Mouse (Mus musculus): ENCODE results near the gene Foxo3. TPM values are rescaled to one million over a fixed set of nuclear protein-coding genes. Genes with fewer than 3 reads are reported as not detected.

Foxo3 gene
- polyA plus RNA-seq, 1 experiment from 2014 or later = 9.0 TPM

DNA sequence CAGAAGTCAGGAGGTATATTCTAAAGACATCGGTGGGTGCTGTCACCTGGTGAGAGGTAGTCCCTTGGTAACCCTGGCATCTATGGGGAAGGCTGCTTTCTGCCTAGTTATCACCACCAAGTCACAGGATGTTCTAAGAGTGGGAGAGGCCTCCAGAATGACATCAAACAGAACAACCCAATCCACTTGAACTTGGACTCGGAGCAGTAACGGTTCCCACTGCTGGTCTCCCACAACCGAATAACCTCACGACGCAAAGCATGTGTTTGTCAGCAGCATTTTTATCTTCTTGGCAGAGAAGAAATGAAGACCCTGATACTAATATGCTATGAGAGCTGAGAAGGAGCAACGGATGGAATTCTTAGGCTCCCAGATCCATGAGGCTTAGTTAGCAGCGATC lies 87.5 kb downstream of the Foxo3 start:
- TF ChIP-seq CTCF (IDR thresholded peaks at IDR 0.05; ENCODE audit: low read depth) = no peak
- H3K36me3 ChIP-seq (ENCODE audit: insufficient read depth) = peaks cover 29% of the 10 kb centered on the region; the same call in 1 of the 2 replicates
- H3K27ac ChIP-seq (ENCODE audit: low read depth) = no peak overlapping the region
- DNase-seq (no peak), ATAC-seq (ENCODE audit: insufficient read depth) (no peak)
- no peaks in the 10 kb centered on the region for H3K9me3 ChIP-seq (ENCODE audit: low read depth, low read length)
- peaks cover 7% of the 10 kb centered on the region for H3K4me1 ChIP-seq (ENCODE audit: insufficient read depth)
- no peak overlapping the region for H3K4me2 ChIP-seq
- no peaks in the 10 kb centered on the region for H3K27me3 ChIP-seq (ENCODE audit: insufficient read depth, low read length)
- WGBS = 68% methylated on average over 8 of the region's 8 CpGs
- no peak overlapping the region for H3K9ac ChIP-seq
- no peak overlapping the region for H3K4me3 ChIP-seq (ENCODE audit: low read depth, low read length)

DNA sequence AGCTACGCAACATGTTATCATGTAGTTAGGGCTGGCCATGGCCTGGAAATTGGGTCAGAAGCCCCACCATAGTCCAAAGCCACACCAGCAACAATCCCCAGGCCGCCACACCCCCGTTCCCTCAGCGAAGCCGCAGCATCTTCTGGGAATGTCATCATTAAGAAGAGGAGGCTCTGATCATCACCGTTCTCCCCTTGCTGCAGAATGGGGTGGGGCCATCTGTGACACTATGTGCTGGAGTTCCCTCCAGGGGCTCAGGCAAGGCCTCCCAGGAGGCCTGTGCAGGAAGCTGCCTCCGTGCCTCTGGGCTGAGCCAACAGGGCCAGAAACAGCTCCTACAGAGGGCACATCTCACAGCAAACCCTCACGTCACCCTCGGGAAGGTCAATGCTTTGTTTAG lies 88.5 kb downstream of the Foxo3 start:
- Histone ChIP-seq H3K27me3 (ENCODE audit: insufficient read depth, low read length) (no peaks in the 10 kb centered on the region), H3K9ac (no peak overlapping the region), H3K4me1 (ENCODE audit: insufficient read depth) (peaks cover 7% of the 10 kb centered on the region), H3K9me3 (ENCODE audit: low read depth, low read length) (no peaks in the 10 kb centered on the region), H3K4me2 (no peak overlapping the region), H3K27ac (ENCODE audit: low read depth) (no peak overlapping the region), H3K4me3 (ENCODE audit: low read depth, low read length) (no peak overlapping the region), H3K36me3 (ENCODE audit: insufficient read depth) (peaks cover 39% of the 10 kb centered on the region; the same call in 1 of the 2 replicates)
- WGBS = 55% methylated on average over 9 of the region's 9 CpGs
- DNase-seq = no peak
- ATAC-seq (ENCODE audit: insufficient read depth) = no peak
- TF ChIP-seq CTCF (IDR thresholded peaks at IDR 0.05; ENCODE audit: low read depth) = no peak

DNA sequence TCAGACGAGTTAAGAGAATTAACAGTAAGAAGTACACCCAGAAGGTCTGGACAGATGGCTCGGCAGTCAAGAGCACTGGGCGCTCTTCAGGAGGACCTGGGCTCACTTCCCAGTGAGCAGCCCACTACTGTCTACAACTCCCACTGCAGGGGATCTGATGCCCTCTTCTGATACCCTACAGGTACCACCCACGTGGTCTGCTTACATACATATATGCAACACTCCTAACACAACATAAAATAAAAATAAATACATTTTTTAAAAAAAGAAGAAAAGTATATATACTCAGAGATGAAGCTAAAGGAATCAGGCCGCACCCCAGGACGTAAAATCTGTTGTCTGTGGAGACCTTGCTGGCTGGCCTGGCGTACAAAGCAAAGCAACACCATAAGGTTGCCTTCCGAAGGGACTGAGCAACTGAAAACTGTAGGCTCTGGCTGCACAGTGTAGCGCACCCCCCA lies 89.6 kb downstream of the Foxo3 start:
- peaks cover 40% of the 10 kb centered on the region; the same call in 1 of the 2 replicates for H3K36me3 ChIP-seq (ENCODE audit: insufficient read depth)
- DNase-seq (no peak), ATAC-seq (ENCODE audit: insufficient read depth) (no peak)
- TF ChIP-seq CTCF (IDR thresholded peaks at IDR 0.05; ENCODE audit: low read depth) = no peak
- 78% methylated on average over 9 of the region's 9 CpGs for WGBS
- no peaks in the 10 kb centered on the region for H3K27me3 ChIP-seq (ENCODE audit: insufficient read depth, low read length)
- no peak overlapping the region for H3K4me3 ChIP-seq (ENCODE audit: low read depth, low read length)
- H3K9me3 ChIP-seq (ENCODE audit: low read depth, low read length) = no peaks in the 10 kb centered on the region
- no peak overlapping the region for H3K27ac ChIP-seq (ENCODE audit: low read depth)
- H3K4me1 ChIP-seq (ENCODE audit: insufficient read depth) = peaks cover 7% of the 10 kb centered on the region
- no peak overlapping the region for H3K4me2 ChIP-seq
- H3K9ac ChIP-seq = no peak overlapping the region

DNA sequence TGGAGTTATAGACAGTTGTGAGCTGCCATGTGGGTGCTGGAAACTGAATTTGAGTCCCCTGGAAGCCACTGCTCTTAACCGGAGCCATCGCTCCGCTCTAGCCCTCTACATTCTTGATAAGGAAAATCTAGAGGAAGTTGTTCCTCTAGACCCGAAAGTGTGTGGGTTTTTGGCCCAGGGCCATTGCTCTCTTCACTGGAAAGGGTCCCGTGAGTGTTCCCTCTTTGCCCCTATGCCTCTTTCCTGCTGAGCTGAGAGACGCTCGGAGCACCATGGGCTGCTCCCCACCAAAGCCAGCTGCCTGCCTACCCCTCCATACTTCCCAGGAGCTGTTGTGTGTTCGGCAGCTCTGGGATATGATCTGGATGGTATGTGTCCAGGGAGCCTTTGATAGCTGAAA lies 96.2 kb downstream of the Foxo3 start:
- TF ChIP-seq CTCF (IDR thresholded peaks at IDR 0.05; ENCODE audit: low read depth) = no peak
- H3K4me3 ChIP-seq (ENCODE audit: low read depth, low read length) = no peak overlapping the region
- 68% methylated on average over 8 of the region's 8 CpGs for WGBS

DNA sequence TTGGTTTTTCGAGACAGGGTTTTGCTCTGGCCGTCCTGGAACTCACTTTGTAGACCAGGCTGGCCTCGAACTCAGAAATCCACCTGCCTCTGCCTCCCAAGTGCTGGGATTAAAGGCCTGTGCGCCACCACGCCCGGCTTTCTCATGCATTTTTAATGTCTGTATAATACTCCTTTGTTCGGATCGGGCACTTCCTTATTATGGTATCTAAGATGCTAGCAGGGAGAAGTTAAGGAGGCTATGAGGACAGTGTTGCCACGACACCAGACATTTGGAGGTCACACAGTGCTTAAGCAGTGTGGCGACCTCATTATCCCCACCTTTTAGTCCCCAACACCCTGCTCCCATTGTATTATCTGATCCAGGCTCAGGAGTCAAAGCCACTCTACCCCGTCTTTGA lies 97.8 kb downstream of the Foxo3 start:
- Histone ChIP-seq H3K9ac (no peak overlapping the region), H3K4me2 (no peak overlapping the region), H3K27ac (ENCODE audit: low read depth) (no peak overlapping the region), H3K9me3 (ENCODE audit: low read depth, low read length) (no peaks in the 10 kb centered on the region), H3K27me3 (ENCODE audit: insufficient read depth, low read length) (no peaks in the 10 kb centered on the region), H3K4me1 (ENCODE audit: insufficient read depth) (no peaks in the 10 kb centered on the region), H3K36me3 (ENCODE audit: insufficient read depth) (peaks cover 8% of the 10 kb centered on the region; the same call in 1 of the 2 replicates), H3K4me3 (ENCODE audit: low read depth, low read length) (no peak overlapping the region)
- 94% methylated on average over 11 of the region's 11 CpGs for WGBS
- TF ChIP-seq CTCF (IDR thresholded peaks at IDR 0.05; ENCODE audit: low read depth) = no peak
- DNase-seq = no peak
- no peak for ATAC-seq (ENCODE audit: insufficient read depth)

More for the DNA sequence above, 96.2 kb downstream of the Foxo3 start:
- Histone ChIP-seq H3K4me2 (no peak overlapping the region), H3K36me3 (ENCODE audit: insufficient read depth) (peaks cover 22% of the 10 kb centered on the region; the same call in 1 of the 2 replicates), H3K9me3 (ENCODE audit: low read depth, low read length) (no peaks in the 10 kb centered on the region), H3K27me3 (ENCODE audit: insufficient read depth, low read length) (no peaks in the 10 kb centered on the region), H3K9ac (no peak overlapping the region), H3K4me1 (ENCODE audit: insufficient read depth) (no peaks in the 10 kb centered on the region), H3K27ac (ENCODE audit: low read depth) (no peak overlapping the region)
- DNase-seq (no peak), ATAC-seq (ENCODE audit: insufficient read depth) (no peak)

DNA sequence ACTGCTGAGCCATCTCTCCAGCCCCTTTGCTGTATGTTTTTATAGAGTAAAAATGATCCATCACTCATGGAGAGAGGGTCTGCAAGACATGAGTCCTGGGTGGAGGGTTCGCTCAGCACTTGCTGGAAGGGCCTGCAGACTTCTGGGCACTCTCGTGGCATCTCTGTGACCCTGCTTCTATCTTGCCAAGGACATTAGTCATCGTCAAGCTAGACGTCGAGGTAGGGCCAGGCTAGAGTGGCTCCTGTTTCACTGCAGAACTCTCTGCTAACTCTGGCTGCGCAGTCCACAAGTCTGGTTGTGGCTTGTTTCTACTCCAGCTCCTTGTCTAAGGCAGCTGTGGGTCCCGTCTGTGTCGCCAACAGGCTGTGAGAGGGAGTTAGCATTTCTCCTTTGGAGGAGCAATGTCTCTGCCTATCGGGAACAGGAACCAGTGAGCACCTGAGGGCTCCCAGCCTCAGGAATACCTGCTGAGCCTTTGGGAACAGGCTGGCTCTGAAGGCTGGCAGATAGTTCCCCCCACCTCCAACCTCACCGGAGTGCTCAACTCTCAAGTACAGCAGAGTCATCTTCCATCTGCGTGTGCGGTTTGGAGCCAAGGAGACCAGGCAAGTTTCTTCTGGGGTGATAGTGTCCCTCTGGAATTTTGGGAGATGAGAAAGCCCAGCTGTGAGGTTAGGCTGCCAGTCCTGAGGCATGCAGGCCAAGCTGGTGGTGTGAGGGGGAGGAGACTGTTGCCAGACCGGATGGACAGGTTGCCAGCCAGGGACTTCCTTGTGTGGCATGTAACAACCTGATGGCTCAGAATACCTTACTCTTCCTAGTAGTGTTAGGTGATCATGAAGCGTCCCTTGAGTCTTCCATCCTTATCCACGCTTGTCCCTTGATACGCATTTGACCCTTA lies 98.5 kb downstream of the Foxo3 start:
- Histone ChIP-seq H3K27ac (ENCODE audit: low read depth) (no peak overlapping the region), H3K36me3 (ENCODE audit: insufficient read depth) (peaks cover under 1% of the 10 kb centered on the region; the same call in 1 of the 2 replicates), H3K9me3 (ENCODE audit: low read depth, low read length) (no peaks in the 10 kb centered on the region), H3K9ac (no peak overlapping the region), H3K4me1 (ENCODE audit: insufficient read depth) (no peaks in the 10 kb centered on the region), H3K27me3 (ENCODE audit: insufficient read depth, low read length) (no peaks in the 10 kb centered on the region), H3K4me3 (ENCODE audit: low read depth, low read length) (no peak overlapping the region), H3K4me2 (no peak overlapping the region)
- ATAC-seq (ENCODE audit: insufficient read depth) = no peak
- peak; percentile 34 for DNase-seq
- WGBS = 61% methylated on average over 16 of the region's 16 CpGs
- TF ChIP-seq CTCF (IDR thresholded peaks at IDR 0.05; ENCODE audit: low read depth) = no peak

DNA sequence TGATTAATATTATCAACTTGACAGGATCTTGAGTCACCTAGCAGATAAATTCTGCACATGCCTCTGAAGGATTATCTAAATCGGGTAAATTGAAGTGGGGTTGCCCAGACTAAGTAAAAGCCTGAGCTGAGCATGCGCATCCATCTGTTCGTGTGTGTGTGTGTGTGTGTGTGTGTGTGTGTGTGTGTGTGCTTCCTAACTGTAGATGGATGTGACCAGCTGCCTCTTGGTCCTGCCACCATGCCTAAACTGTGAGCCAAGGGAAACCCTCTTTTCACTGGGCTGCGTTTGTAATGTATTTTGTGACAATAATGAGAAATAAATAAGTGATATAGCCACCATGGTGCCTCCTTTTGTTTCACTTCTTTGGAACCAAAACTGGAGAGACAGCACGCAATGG lies 102.3 kb downstream of the Foxo3 start:
- no peak for DNase-seq
- 62% methylated on average over 5 of the region's 5 CpGs for WGBS
- no peak overlapping the region for H3K4me3 ChIP-seq (ENCODE audit: low read depth, low read length)

More for the DNA sequence above, 102.3 kb downstream of the Foxo3 start:
- no peak overlapping the region for H3K9ac ChIP-seq
- peaks cover 8% of the 10 kb centered on the region for H3K4me1 ChIP-seq (ENCODE audit: insufficient read depth)
- no peak overlapping the region for H3K4me2 ChIP-seq
- no peaks in the 10 kb centered on the region for H3K36me3 ChIP-seq (ENCODE audit: insufficient read depth)
- no peaks in the 10 kb centered on the region for H3K27me3 ChIP-seq (ENCODE audit: insufficient read depth, low read length)
- no peaks in the 10 kb centered on the region for H3K9me3 ChIP-seq (ENCODE audit: low read depth, low read length)
- H3K27ac ChIP-seq (ENCODE audit: low read depth) = no peak overlapping the region
- ATAC-seq (ENCODE audit: insufficient read depth) = no peak
- no peak for TF ChIP-seq CTCF (IDR thresholded peaks at IDR 0.05; ENCODE audit: low read depth)

Measured in lung, embryonic 14.5 days (tissue).